Mouse (Mus musculus) macrophage (primary cell): ENCODE results near the gene Zfp827. TPM values are rescaled to one million over a fixed set of nuclear protein-coding genes. Genes with fewer than 3 reads are reported as not detected.

ENCODE experiments used
- H3K27ac ChIP-seq: fragments of 350-480 bp; formaldehyde crosslinking; 2 replicates; pipeline ENCODE4 v1.9.0; 2021
- H3K36me3 ChIP-seq: fragments of 350-480 bp; formaldehyde crosslinking; 2 replicates; pipeline ENCODE4 v1.9.0; 2021; ENCODE audit errors: inconsistent target
- H3K4me3 ChIP-seq: fragments of 350-480 bp; formaldehyde crosslinking; 2 replicates; pipeline ENCODE4 v1.9.0; 2021; ENCODE audit errors: inconsistent target
- H3K79me2 ChIP-seq: fragments of 350-480 bp; formaldehyde crosslinking; 2 replicates; pipeline ENCODE4 v1.9.0; 2021; ENCODE audit errors: inconsistent target
- WGBS: methylation state at CpG from one replicate; pipeline ENCODE4 v1.1.7; 2026; ENCODE audit warnings: inconsistent platforms; ENCODE audit not compliant: missing documents; 5-methylcytosine and 5-hydroxymethylcytosine counted together
- polyA plus RNA-seq: library from polyadenylated mRNA; stranded (reverse); fragments of 250-400 nt; gene quantifications from 3 replicates; pipeline ENCODE4 v1.2.4, GENCODE M21; 2018; ENCODE audit warnings: inconsistent platforms

Zfp827 gene
- polyA plus RNA-seq, 1 experiment from 2014 or later = 0.60 TPM

DNA sequence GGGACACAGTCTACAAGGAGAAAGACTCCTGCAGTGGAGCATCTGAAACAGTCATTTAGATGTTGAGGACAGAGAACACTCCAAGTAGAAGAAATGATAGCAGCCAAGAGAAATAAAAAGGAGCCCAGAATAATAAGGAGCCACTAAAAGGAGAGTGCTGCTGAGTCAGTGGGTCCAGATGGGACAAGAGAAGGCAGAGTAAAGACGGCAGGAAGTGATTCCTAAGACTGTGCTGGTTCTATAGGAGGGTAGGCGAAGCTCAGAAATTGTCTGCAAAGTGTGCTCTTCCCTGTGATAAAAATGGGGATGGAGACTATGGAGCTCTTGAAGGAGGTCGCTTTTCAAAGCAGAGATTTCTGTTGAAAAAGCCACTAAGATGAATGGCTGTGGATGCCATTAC, 14.0 kb downstream of the Zfp827 start:
- Histone ChIP-seq H3K4me3 (no peak overlapping the region), H3K79me2 (no peaks in the 10 kb centered on the region), H3K27ac (no peak overlapping the region), H3K36me3 (no peaks in the 10 kb centered on the region)
- whole genome bisulfite sequencing = 95% methylated on average over 3 of the region's 3 CpGs

- H3K79me2 ChIP-seq = no peaks in the 10 kb centered on the region
- H3K36me3 ChIP-seq = no peaks in the 10 kb centered on the region
- WGBS = 91% methylated on average over 5 of the region's 5 CpGs
- no peak overlapping the region for H3K4me3 ChIP-seq
- H3K27ac ChIP-seq = no peak overlapping the region
These were observed 16.4 kb downstream of the Zfp827 start for GRCm38 (mm10) chr8:79044673-79045072.

DNA sequence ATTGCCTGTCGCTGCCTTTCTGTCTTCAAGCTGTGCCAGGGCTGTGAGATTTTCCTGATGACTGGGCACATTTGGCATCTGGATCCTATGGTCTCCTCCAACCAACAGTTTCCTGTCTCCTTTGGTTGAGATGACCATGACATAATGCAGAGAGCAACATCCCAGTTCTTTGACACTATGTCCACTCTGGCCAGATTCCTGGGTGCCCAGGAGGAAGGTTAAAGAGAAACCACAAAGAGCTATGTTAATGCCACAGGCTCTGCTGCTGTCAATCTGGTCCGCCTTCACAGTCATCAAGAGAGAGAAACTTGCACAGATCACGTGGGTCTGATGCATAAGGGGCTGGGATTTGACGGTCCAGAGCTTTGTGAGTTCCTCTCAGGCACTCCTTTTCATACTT, 18.4 kb downstream of the Zfp827 start:
- no peaks in the 10 kb centered on the region for H3K36me3 ChIP-seq
- 91% methylated on average over 4 of the region's 4 CpGs for WGBS
- no peaks in the 10 kb centered on the region for H3K79me2 ChIP-seq
- no peak overlapping the region for H3K4me3 ChIP-seq
- no peak overlapping the region for H3K27ac ChIP-seq

- no peaks in the 10 kb centered on the region for H3K36me3 ChIP-seq
- no peak overlapping the region for H3K4me3 ChIP-seq
- H3K79me2 ChIP-seq = no peaks in the 10 kb centered on the region
- WGBS = 96% methylated on average over 6 of the region's 6 CpGs
- no peak overlapping the region for H3K27ac ChIP-seq
These were observed 20.3 kb downstream of the Zfp827 start for GRCm38 (mm10) chr8:79048388-79049005.

DNA sequence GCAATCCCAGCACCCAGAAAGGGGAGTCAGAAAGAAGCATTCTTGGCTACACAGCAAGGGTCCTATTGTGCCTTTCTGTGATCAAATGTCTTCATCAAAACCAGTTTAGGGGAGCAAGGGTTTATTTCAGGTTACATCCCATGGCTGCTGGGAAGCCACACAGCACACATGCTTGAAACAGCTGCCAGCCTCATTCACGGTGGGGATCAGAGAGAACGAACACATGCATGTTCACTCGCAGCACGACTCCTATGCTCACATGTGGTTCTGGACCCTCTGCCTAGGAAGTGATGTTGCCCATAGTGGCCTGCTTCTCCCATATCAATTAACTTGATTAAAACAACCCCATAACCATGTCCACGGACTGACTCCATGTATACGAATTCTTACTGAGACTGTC, 26.0 kb downstream of the Zfp827 start:
- Histone ChIP-seq H3K27ac (no peak overlapping the region), H3K36me3 (no peaks in the 10 kb centered on the region), H3K4me3 (no peak overlapping the region), H3K79me2 (no peaks in the 10 kb centered on the region)
- WGBS = 94% methylated on average over 6 of the region's 6 CpGs

- Histone ChIP-seq H3K36me3 (no peaks in the 10 kb centered on the region), H3K27ac (no peak overlapping the region)
- WGBS = 85% methylated on average over 3 of the region's 3 CpGs
These were observed 28.9 kb downstream of the Zfp827 start for GRCm38 (mm10) chr8:79057179-79057578.

GRCm38 (mm10) chr8:79059361-79059760, 31.1 kb downstream of the Zfp827 start:
- H3K27ac ChIP-seq = no peak overlapping the region
- no peaks in the 10 kb centered on the region for H3K36me3 ChIP-seq
- no peaks in the 10 kb centered on the region for H3K79me2 ChIP-seq
- WGBS = 19% methylated on average over 4 of the region's 4 CpGs
- no peak overlapping the region for H3K4me3 ChIP-seq

More at GRCm38 (mm10) chr8:79057179-79057578, 28.9 kb downstream of the Zfp827 start:
- Histone ChIP-seq H3K79me2 (no peaks in the 10 kb centered on the region), H3K4me3 (no peak overlapping the region)

- Histone ChIP-seq H3K79me2 (no peaks in the 10 kb centered on the region), H3K4me3 (no peak overlapping the region), H3K36me3 (no peaks in the 10 kb centered on the region), H3K27ac (no peak overlapping the region)
- 97% methylated on average over 19 of the region's 19 CpGs for WGBS
These were observed 31.9 kb downstream of the Zfp827 start for GRCm38 (mm10) chr8:79060013-79060609.

DNA sequence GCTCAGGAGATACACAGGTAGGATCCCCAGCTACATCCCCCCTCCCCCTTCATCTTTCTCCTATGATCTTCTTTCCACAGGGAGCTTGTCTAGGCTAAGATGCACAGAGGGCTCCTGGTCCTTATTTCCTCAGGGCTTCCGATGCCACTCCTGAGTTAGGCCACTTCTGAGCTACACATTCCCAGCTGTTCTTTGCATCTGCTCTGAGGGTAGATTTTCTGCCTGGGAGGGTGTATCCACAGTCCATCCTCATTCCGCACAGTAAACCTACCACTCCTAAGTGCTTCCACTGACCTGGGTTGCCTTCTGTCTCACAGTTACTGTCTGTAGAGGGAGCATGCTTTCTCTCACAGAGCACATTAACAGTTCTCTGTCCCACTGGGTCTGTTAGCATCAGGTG, 37.7 kb downstream of the Zfp827 start:
- no peak overlapping the region for H3K27ac ChIP-seq
- H3K4me3 ChIP-seq = no peak overlapping the region
- WGBS = 98% methylated on average over 2 of the region's 2 CpGs
- no peaks in the 10 kb centered on the region for H3K79me2 ChIP-seq
- no peaks in the 10 kb centered on the region for H3K36me3 ChIP-seq

DNA sequence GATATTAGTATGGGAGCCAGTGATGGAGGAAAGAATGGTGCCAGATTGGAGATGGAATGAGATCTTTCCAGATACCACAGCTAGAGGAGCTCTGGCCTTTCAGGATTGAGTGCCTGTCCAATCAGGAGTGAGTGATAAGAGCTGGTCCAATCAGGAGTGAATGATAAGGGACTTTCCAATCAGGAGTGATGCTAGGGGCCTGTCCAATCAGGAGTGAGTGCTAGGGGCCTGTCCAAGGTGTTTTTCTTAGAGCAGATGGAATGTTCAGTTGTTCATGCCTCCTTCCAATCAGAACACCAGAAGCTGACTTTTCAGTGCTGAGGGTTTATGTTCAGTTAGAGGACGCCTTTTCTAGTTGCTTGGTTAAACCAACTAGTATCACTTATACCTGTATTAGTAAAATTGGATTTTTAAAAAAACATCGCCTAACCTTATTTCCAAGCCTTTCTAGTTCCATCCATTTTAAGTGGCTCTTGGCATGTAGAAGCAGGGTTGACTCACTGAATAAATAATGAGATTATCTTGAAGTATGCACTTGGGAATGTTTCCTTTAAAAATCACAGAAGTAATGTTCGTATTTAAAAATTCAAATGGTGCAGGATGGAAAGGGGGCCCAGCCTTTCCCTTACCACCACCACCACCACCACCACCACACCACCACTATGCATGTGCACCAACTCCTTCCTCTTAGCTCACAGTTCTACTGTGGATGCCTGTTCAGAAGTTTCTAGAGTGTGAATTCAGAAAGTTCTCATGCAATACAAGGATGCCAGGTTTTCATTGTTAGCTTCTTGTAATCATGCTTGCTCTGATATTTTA, 39.8 kb downstream of the Zfp827 start:
- no peak overlapping the region for H3K27ac ChIP-seq
- no peaks in the 10 kb centered on the region for H3K79me2 ChIP-seq
- H3K4me3 ChIP-seq = no peak overlapping the region
- H3K36me3 ChIP-seq = no peaks in the 10 kb centered on the region
- WGBS = 95% methylated on average over 3 of the region's 3 CpGs

- no peaks in the 10 kb centered on the region for H3K36me3 ChIP-seq
- 90% methylated on average over 3 of the region's 3 CpGs for WGBS
- no peak overlapping the region for H3K4me3 ChIP-seq
- no peaks in the 10 kb centered on the region for H3K79me2 ChIP-seq
- H3K27ac ChIP-seq = no peak overlapping the region
These were observed 45.1 kb downstream of the Zfp827 start for GRCm38 (mm10) chr8:79073311-79073710.

GRCm38 (mm10) chr8:79074986-79075385, 46.7 kb downstream of the Zfp827 start:
- no peak overlapping the region for H3K4me3 ChIP-seq
- H3K79me2 ChIP-seq = no peaks in the 10 kb centered on the region
- no peak overlapping the region for H3K27ac ChIP-seq
- no peaks in the 10 kb centered on the region for H3K36me3 ChIP-seq
- WGBS = 86% methylated on average over 9 of the region's 9 CpGs

- 100% methylated on average over 5 of the region's 5 CpGs for WGBS
- H3K4me3 ChIP-seq = no peak overlapping the region
- H3K79me2 ChIP-seq = no peaks in the 10 kb centered on the region
- no peaks in the 10 kb centered on the region for H3K36me3 ChIP-seq
- H3K27ac ChIP-seq = no peak overlapping the region
These were observed 49.0 kb downstream of the Zfp827 start for GRCm38 (mm10) chr8:79077256-79077655.

DNA sequence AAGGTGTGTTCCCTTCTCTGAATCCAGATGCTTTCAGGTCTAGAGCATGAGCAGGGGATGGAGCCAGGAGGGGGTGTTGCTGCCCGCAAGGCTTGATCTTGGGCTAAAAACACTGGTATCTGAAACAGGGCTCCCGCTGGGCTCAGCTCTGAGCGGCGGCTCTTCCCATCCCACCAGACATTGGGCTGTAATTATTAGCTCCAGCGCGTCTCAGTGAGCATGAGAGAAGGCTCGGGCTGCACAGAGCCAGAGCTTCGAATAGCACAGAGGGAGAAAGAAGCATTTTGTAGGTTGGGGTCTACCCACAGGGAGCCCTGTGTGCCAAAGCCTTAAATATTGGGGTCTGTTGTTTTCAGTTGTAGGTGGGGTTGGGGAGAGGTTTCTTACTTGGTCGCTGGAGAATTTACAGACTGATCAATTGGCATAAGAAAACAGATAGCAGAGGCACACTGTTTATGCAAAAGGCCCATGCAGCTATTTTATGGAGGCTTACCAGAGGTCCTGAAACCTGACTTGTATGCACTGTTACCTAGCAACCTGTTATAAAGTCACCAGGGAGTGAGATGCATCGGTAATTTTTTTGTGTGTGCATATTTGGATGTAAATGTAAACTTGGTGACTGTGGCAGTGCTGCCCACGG, 50.4 kb downstream of the Zfp827 start:
- 87% methylated on average over 11 of the region's 11 CpGs for WGBS

DNA sequence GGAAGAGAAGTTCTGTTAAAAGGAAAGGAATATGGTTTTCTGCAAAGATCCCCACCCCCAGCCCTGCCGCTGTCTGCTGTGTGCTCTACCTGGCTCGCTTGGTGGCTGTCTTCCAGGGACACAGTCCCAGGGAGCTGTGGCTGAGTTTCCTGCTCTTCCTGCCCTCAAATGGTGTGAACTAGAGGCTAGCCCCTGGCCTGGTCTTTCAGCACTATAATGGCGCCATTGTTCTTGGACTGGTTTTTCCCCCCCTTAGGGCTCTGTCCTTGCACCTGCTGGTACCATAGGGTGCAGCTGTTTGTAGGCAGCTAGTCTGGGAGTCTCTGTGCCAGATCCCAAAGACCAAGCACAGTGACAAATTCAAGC, 50.9 kb downstream of the Zfp827 start:
- WGBS = 96% methylated on average over 3 of the region's 3 CpGs
- no peaks in the 10 kb centered on the region for H3K79me2 ChIP-seq
- H3K4me3 ChIP-seq = no peak overlapping the region
- no peaks in the 10 kb centered on the region for H3K36me3 ChIP-seq
- no peak overlapping the region for H3K27ac ChIP-seq

More for the DNA sequence above, 50.4 kb downstream of the Zfp827 start:
- Histone ChIP-seq H3K36me3 (no peaks in the 10 kb centered on the region), H3K27ac (no peak overlapping the region), H3K4me3 (no peak overlapping the region), H3K79me2 (no peaks in the 10 kb centered on the region)
